Mouse (Mus musculus) kidney, adult 2 months (tissue): Measurements from ENCODE around the gene Fkbpl.

ENCODE experiments used
- CTCF ChIP-seq: fragments of 200-500 bp; conservative IDR thresholded peaks from 2 replicates; pipeline ENCODE4 v1.5.1; 2011; ENCODE audit warnings: low read depth, mild to moderate bottlenecking, control low read depth, low read length, moderate library complexity, mixed read lengths; ENCODE audit not compliant: insufficient read depth, insufficient read length
- POLR2A ChIP-seq: fragments of 200-500 bp; IDR thresholded peaks from one replicate; pipeline ENCODE4 v1.6.1; 2011; ENCODE audit warnings: low read depth, low read length, control low read depth

- no peak for TF ChIP-seq CTCF
- TF ChIP-seq POLR2A = peak; percentile 28
Observed at GRCm38 (mm10) chr17:34603375-34604060, 41.0 kb upstream of the Fkbpl start, which contains the start of gene Rnf5.
